22 mouse cellular contexts compared by ENCODE assay signal in genomic region chr8:75150911-75151610, GRCm38 (mm10). TPM values are rescaled to one million over a fixed set of nuclear protein-coding genes. Genes with fewer than 3 reads are reported as not detected.
DNase-seq lines count a peak whose midpoint lies in the region; ATAC-seq and TF ChIP-seq lines count a peak whose summit lies in the region.
"Had no signal": no experiment of that assay in that cellular context is flagged by ENCODE, and none has a peak within 500 bp of the region (broad histone marks: within the 10 kb centered on the region; RNA-seq: fewer than 3 reads in every experiment).

No protein-coding gene starts in this region.

- H3K9me3 ChIP-seq in liver, embryonic 12.5 days (replicated peaks): no peaks in the 10 kb centered on the region
- H3K9me3 ChIP-seq: embryonic facial prominence, embryonic 10.5 days; intestine, embryonic 15.5 days; limb, embryonic 12.5 days; lung, embryonic 15.5 days; midbrain, embryonic 13.5 days; neural tube, embryonic 13.5 days had no signal

- H3K27me3 ChIP-seq in liver, adult 2 months (ENCODE audit: control insufficient read depth, insufficient read depth, low read length): no peaks in the 10 kb centered on the region
- H3K27me3 ChIP-seq in liver, embryonic 12.5 days (replicated peaks): no peaks in the 10 kb centered on the region
- H3K27me3 ChIP-seq: intestine, embryonic 15.5 days; limb, embryonic 12.5 days; lung, embryonic 15.5 days; midbrain, embryonic 13.5 days; neural tube, embryonic 13.5 days had no signal

- TF ChIP-seq CTCF in liver, adult 2 months (IDR thresholded peaks at IDR 0.05; ENCODE audit: low read depth, low read length): no peak

- no peak for TF ChIP-seq POLR2A in liver, adult 2 months (IDR thresholded peaks at IDR 0.05; ENCODE audit: extremely low read depth, insufficient read depth, low read length)

- 83% methylated on average over 5 of the region's 5 CpGs for WGBS in liver, adult 2 months
- 59% methylated on average over 5 of the region's 5 CpGs for WGBS in liver, embryonic 12.5 days (ENCODE audit: insufficient replicate concordance)

- no peak overlapping the region for H3K9ac ChIP-seq in liver, adult 2 months (ENCODE audit: low read depth, low read length)
- H3K9ac ChIP-seq in liver, embryonic 12.5 days: no peak overlapping the region
- H3K9ac ChIP-seq: hindbrain, embryonic 14.5 days; intestine, embryonic 15.5 days; limb, embryonic 12.5 days; liver, embryonic 14.5 days; lung, embryonic 15.5 days; midbrain, embryonic 13.5 days; neural tube, embryonic 13.5 days had no signal

- H3K36me3 ChIP-seq in liver, adult 2 months (ENCODE audit: control insufficient read depth, insufficient read depth, low read length): no peaks in the 10 kb centered on the region
- H3K36me3 ChIP-seq in liver, embryonic 12.5 days: no peaks in the 10 kb centered on the region
- H3K36me3 ChIP-seq: embryonic facial prominence, embryonic 10.5 days; intestine, embryonic 15.5 days; limb, embryonic 12.5 days; lung, embryonic 15.5 days; midbrain, embryonic 13.5 days; neural tube, embryonic 13.5 days had no signal

- no peak overlapping the region for H3K4me3 ChIP-seq in liver, adult 2 months (ENCODE audit: insufficient read depth, low read depth, low read length)
- H3K4me3 ChIP-seq in liver, embryonic 12.5 days: no peak overlapping the region
- H3K4me3 ChIP-seq: embryonic facial prominence, embryonic 10.5 days; gastrocnemius, adult 2 months; intestine, embryonic 15.5 days; limb, embryonic 12.5 days; lung, embryonic 15.5 days; midbrain, embryonic 13.5 days; neural tube, embryonic 13.5 days had no signal

- H3K4me1 ChIP-seq in liver, adult 2 months (ENCODE audit: control insufficient read depth, insufficient read depth, low read length): no peaks in the 10 kb centered on the region; the same call in 1 of the 2 replicates
- H3K4me1 ChIP-seq in liver, embryonic 12.5 days: no peaks in the 10 kb centered on the region
- H3K4me1 ChIP-seq: embryonic facial prominence, embryonic 10.5 days; limb, embryonic 12.5 days; lung, embryonic 15.5 days; midbrain, embryonic 13.5 days; neural tube, embryonic 13.5 days had no signal

- no peaks in the 10 kb centered on the region for H3K79me2 ChIP-seq in liver, adult 2 months (ENCODE audit: control insufficient read depth, insufficient read depth, low read length)

- ATAC-seq in liver, embryonic 12.5 days: no peak
- ATAC-seq in monocyte, adult 5-6 weeks (replicated peaks; ENCODE audit: insufficient number of reproducible peaks, low FRiP score, low TSS enrichment, poor library complexity, severe bottlenecking): 0 out of 2 replicates have a peak, but pooled peaks have one; percentile 30
- ATAC-seq: activated CD4-positive, CD25-positive, alpha-beta regulatory T cell, adult 4 months; intestine, embryonic 15.5 days; midbrain, embryonic 13.5 days had no signal

- peak; percentile 25 for DNase-seq in kidney, adult 18-20 months
- DNase-seq in kidney, postnatal 4 days: no peak
- DNase-seq in liver, adult 2 months (ENCODE audit: extremely low read depth, low read depth, low spot score): peak; percentile 27
- DNase-seq in cerebellum, postnatal 36 days: peak; percentile 16 to 35
- DNase-seq in gastrocnemius, postnatal 36 days: no peak
- DNase-seq: adrenal gland, postnatal 10 days; gastrocnemius, adult 2 months; heart, adult 18-20 months; heart, postnatal 36 days; right cerebral cortex, adult 18-20 months; thymus, postnatal 14 days had no signal

- no peak overlapping the region for H3K4me2 ChIP-seq in liver, embryonic 12.5 days
- H3K4me2 ChIP-seq: hindbrain, embryonic 14.5 days; intestine, embryonic 15.5 days; limb, embryonic 12.5 days; lung, embryonic 15.5 days; midbrain, embryonic 13.5 days; neural tube, embryonic 13.5 days had no signal

- peak overlapping the region; percentile 40; the same call in 1 of the 2 replicates for H3K27ac ChIP-seq in liver, adult 2 months (replicated peaks; ENCODE audit: insufficient read depth, low read depth, low read length)
- H3K27ac ChIP-seq in liver, embryonic 12.5 days: no peak overlapping the region
- H3K27ac ChIP-seq: embryonic facial prominence, embryonic 10.5 days; gastrocnemius, adult 2 months; hindbrain, embryonic 14.5 days; intestine, embryonic 15.5 days; limb, embryonic 12.5 days; liver, embryonic 14.5 days; lung, embryonic 15.5 days; midbrain, embryonic 13.5 days; neural tube, embryonic 13.5 days had no signal

- intact Hi-C loops in gastrocnemius, postnatal 36 days (cut with DNase I): no loop called here

RNA-seq across cellular contexts. Expression of gene Mcm5, which starts 41.7 kb away (rescaled TPM):
- total RNA-seq in liver, adult 2 months (2014; rRNA removed): 2.8 and 8.3 TPM in 2 replicates
- polyA plus RNA-seq in liver, adult 2 months (2012; rRNA removed): 2.0 and 2.2 TPM in 2 replicates
- 242 and 258 TPM in 2 replicates for polyA plus RNA-seq in liver, embryonic 12.5 days (2016; fragmentation: Nextera tagmentation; extraction: Ambion mirVana)
- total RNA-seq in monocyte, adult 5-6 weeks (2017): 28.1 to 55.4 TPM (median 30.7 TPM) in 3 replicates
- 1 to 10 TPM; 1.7 TPM for total RNA-seq in gastrocnemius, postnatal 36 days (2021)

RNA-seq across cellular contexts. Expression of gene Hmox1, which starts 57.6 kb away (rescaled TPM):
- 16.0 and 33.4 TPM in 2 replicates for total RNA-seq in liver, adult 2 months (2014; rRNA removed)
- 12.4 and 19.2 TPM in 2 replicates for polyA plus RNA-seq in liver, adult 2 months (2012; rRNA removed)
- 86.0 and 93.2 TPM in 2 replicates for polyA plus RNA-seq in liver, embryonic 12.5 days (2016; fragmentation: Nextera tagmentation; extraction: Ambion mirVana)
- 50.8 to 61.9 TPM (median 55.9 TPM) in 3 replicates for total RNA-seq in monocyte, adult 5-6 weeks (2017)
- total RNA-seq in gastrocnemius, postnatal 36 days (2021): 1 to 10 TPM; 6.8 to 8.2 TPM

Comparison
In these comparisons a context has a peak if more than half of its experiments do, and no peak if none do; other contexts are left out.
1. DNase-seq: peak in kidney, adult 18-20 months (single experiment), liver, adult 2 months (single experiment) and cerebellum, postnatal 36 days (2 of 2); none in kidney, postnatal 4 days (0 of 2) and gastrocnemius, postnatal 36 days (0 of 2).